Mouse (Mus musculus) right cerebral cortex, adult 18-20 months (tissue): Measurements from ENCODE around the gene Sox14.

Experiments used
- DNase-seq: peaks from one replicate; pipeline ENCODE4 v3.0.0; 2022; ENCODE audit warnings: mixed read lengths

The Sox14 gene

DNA sequence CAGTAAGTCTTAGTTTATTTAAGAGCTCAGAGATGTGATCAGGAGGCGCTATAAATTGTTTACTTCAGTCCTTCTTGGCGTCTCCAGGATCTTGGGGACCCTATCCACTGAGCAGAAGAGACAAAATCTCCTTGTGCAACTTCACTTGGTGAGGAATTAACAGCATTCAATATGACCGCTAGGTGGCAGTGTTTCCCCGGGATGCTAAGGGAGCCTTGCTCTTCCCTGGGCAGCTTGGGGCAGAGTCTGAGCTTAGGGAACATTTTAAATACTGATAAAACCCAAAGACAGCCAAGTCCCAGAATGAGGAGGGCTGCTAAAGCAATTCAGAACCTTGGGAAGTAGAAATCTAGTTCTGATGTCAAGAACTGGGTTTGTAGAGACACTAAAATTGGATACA is 29.1 kb downstream of the Sox14 start:
- peak; percentile 70 for DNase-seq

DNA sequence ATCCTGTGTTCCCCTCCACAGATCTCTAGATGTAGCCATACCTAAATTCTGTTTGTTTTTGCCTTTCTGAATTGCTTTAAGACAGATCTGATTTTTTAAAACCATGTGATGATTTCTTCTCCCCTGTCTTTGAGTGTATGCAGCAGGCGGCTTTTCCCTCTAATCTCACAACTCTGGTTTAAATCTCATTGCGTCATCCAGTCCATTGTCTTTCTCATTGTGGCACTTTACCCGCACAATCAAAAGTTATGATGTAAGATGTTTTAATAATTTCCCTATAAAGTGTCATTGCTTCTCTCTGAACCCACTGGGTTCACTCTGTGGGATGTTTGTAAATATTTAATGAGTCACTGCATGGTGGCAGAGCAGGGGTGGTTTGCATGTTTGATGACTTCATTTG is 36.6 kb downstream of the Sox14 start:
- no peak for DNase-seq

DNA sequence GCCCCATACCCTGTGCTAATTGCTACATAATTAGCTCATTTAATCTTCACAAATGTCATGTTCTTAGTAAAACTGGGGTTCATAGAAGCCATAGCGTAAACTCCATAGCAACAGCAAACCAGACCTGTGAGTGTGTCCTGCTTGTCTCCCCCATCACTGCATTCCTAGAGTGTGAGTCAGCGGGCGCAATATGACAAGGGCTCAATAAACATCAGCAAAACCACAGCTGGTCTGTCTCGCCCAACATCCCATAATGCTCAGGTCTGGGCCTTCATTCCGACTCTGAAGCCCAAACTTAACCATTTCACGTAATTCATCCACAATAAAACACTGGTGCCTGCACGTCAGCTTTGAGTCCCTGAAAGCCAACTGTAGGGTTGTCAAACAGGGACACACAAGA is 37.1 kb downstream of the Sox14 start:
- no peak for DNase-seq

DNA sequence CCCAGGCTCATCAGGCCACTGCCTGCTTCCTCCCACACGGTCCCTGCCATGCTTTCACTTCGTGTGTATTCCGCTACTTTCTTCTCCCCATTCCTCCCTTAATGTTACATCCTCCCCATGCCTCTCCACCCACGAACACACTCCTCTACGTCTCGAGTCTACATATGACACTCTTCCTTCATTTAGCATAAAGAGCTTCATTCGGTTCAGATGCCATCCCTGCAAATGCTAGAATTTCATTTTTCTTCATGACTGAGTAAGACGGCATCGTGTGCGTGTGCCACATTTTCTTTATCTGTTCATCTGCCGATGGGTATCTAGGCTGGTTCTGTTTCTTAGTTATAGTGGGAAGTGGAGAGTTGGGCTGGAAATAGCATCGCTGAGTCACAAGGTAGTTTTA is 39.3 kb downstream of the Sox14 start:
- peak; percentile 67 for DNase-seq

DNA sequence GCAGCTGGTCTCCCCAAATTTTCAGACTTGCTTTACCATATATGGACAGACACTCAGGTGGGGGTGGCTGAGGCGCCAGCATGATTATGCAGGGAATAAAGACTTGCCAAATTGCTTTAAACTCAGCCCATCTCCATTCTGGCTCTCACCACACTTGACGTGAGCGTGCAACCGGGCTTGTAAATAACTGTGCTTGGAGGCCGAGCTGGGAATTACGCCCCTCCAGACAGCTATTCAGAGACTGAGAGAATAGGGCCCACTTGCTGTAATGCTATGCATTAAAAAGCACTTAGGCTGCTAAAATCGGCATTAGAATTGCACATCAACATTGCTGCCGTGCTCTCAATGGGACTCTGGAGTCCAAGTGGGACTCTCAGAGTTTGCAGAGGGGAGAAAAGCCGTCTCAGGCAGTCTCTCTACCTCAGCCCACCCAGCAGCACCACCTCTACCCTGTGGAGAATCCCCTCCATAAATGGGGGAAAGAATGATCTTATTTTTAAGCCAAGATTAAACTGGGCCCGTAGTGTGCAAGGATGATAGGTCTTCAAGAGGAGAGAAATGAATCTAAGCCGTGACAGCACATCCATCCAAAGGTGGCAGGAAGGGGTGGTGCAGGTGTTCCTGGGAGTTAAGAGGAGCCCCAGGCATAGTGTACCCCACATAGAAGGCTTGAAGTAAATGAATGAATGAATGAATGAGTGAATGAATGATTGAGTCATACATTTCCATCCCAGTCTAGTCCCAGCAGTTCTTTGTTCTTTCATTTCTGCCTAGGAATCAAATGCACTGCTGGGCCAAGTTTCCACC is 40.1 kb downstream of the Sox14 start:
- peak; percentile 4 for DNase-seq
